Mouse (Mus musculus): ENCODE data around the gene Necab3.

The Necab3 gene

GRCm38 (mm10) chr2:154541630-154542029, 17.1 kb downstream of the Necab3 start:
- no peak for DNase-seq

DNA sequence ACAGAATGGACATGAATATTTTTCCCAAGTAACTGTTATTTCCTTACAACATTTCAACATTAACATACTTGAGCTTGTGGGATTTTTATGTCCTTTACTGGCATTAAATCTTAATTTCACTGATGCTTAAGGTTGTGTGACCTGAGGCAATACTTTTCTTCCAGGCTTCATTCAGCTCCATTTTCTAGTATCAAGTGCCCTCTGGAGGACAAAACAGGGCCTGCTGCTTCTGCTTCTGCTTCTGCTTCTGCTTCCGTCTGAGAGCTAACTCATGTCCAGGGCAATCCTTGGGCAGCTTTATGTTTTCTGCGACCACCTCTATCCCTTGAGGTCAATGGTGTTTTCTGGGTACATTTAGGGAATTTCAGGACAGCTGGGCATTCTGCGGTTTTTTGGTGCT, 19.0 kb downstream of the Necab3 start:
- DNase-seq = peak; percentile 68 to 72

DNA sequence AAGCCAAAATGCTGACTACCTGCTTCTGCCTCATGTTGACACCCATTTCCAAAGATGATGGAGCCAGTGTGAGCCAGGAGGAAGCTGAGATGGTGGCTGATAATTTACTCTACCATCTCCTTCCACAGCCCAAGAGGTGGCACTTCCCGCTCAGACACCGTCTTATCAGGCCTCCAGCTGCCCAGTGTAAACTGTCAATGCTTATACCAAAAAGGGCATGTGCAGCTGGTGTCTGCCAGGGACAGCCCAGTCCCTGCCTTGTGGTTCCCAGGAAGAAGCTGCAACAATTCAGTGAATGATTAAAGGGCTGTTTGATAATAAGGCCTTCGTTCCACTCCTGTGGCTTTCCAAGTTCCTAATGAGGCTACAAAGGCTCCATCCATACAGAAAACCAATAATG, 20.0 kb downstream of the Necab3 start:
- DNase-seq = no peak

DNA sequence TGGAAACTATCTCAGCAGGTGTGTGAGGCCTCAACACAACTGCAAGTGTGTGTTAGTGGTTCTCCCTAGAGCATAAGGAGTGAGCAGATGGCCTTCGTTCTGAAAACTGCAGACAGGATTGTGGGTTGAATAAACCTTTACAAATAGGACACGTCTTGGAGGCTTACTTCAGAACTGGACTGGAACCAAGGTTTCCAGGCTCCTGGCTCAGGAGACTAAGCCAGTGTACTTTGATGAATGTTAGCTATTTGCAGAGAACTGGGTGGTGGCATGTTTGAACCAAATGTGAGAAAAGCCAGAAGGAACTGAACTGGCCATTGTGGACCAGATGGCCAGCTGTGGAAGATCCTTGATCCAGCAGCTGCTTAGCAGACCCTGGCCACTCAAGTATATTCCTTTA, 20.4 kb downstream of the Necab3 start:
- DNase-seq = no peak

DNA sequence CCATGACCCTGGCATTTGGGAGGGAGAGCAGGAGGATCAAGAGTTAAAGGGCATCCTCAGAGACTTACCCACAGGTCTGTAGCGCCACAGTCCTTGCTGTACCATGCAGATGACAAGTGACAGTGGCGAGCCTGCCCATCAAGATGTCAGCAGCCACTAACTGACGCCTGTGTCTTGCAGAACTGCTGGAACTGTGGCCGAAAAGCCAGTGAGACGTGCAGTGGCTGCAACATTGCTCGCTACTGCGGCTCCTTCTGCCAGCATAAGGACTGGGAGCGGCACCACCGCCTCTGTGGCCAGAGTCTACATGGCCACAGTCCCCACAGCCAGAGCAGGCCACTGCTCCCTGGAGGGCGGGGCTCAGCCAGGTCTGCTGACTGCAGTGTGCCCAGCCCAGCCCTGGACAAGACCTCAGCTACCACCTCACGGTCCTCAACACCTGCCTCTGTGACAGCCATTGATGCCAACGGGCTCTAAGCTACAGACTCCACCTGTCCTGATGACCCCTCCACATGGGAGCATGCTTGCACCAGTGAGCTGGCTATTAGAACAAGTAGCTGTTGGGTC, 23.9 kb downstream of the Necab3 start:
- no peak for DNase-seq

DNA sequence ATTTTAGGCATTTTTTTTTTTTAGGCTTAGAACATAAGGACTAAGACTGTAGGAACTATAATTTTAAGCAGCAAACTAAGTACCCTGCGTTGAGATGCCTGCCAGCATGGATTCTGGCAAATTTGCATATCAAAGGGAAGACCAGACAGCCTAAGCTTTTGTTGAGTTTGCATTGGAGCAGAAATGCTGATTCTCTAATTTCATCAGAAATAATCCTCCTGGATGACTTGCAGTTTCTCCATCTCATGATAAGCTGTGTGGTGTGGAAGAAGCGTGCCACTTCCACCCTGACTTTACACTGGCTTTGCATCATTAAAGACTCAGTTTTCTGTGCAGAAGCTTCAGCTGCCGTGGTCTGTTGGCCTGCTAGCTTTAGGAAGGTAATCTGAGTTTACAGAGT, 25.8 kb downstream of the Necab3 start:
- no peak for DNase-seq

DNA sequence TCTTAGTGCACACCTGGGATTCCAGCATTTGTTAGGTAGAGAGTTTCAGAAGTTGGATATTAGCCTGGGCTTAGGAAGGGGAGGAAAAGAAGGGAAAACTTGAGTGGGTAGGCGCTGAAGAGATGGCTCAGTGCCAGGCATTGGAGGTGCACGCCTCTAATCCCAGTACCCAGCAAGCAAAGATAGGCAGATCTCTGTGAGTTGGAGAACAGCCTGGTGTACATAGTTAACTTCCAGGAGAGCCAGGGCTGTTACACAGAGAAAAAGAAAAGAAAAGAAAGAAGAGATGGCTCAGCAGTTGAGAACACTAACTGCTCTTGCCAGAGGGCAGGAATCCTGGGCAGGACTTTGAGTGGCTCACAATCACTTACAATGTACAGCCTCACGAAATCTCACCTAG, 32.2 kb downstream of the Necab3 start:
- DNase-seq = no peak

DNA sequence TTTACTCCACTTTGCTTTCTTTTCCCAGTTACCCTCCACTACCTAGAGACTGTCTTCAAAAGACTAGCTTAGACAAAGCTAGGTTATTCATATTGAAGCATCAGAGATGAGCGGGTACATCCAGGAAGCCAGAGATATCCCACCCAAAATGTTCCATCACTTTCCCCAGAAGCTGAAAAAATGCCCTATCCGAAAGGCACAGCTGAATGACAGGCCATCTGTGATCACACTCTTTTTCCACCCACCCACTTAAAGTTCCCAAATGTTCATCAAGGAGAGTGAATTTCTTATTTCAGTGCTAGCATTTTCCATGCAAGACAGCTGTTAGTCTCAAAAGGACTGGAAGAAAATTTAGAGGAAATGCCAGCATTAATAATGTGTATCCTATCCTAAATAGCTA, 33.4 kb downstream of the Necab3 start:
- DNase-seq = no peak

DNA sequence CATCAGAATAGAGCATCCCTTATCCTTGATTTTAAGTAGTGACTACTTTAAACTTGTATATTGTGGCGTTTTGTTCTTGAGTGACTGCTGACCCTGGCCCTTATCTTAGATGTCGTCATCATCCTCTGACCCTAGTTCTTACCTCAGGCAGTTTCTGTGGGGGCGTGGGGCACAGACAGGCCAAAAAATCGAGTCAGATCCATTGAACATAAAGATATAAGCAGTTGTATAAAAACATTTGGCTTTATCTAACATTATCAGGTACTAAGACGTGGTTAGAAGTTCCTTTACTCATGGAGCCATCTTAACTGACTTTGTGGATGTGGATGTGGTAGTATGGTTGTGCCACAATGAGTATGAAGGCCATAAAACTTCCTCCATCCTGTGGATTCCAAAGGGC, 36.4 kb downstream of the Necab3 start:
- no peak for DNase-seq

DNA sequence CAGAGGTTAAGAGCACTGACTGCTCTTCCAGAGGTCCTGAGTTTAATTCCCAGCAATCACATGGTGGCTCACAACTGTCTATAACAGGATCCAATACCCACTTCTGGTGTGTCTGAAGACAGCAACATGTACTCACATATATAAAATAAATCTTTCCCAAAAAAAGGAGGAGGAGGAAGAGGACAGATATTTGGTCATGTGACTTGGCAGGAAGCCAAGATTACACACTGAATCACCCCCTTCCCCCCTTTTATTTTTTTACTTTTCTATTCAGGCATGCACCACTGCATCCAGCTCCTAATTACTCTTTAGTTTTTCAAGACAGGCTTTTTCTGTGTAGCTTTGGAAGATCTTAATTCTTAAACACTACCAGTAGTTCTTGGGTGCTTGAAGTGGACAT, 37.2 kb downstream of the Necab3 start:
- no peak for DNase-seq

GRCm38 (mm10) chr2:154517424-154517823, 41.3 kb downstream of the Necab3 start:
- DNase-seq = no peak

GRCm38 (mm10) chr2:154516944-154517343, 41.7 kb downstream of the Necab3 start:
- DNase-seq = no peak

- DNase-seq = no peak
These were observed 48.5 kb downstream of the Necab3 start for GRCm38 (mm10) chr2:154510141-154510540.

DNA sequence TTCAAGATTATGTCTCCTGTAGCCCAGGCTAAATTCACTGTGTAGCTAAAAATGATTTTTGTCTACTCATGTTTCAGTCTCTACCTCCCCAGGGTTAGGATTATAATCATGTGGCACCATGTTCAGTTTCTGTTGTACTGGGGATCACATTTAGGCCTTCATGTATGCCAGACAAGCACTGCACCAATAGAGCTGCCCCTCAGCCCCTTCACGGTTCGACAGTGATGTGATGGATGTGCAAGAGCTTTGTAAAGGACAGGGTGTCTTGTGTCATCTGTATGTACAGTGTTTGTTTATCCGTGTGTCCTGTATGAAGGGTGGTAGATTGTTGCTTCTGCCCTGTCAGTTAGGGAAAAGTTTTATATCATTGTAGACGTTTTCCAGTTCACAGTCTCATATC, 50.2 kb downstream of the Necab3 start:
- DNase-seq = no peak

GRCm38 (mm10) chr2:154507566-154508283, 51.0 kb downstream of the Necab3 start:
- DNase-seq = peak; percentile 19 to 41

GRCm38 (mm10) chr2:154507076-154507475, 51.6 kb downstream of the Necab3 start:
- DNase-seq = no peak

- DNase-seq = no peak
These were observed 57.9 kb downstream of the Necab3 start for GRCm38 (mm10) chr2:154500758-154501157.

- DNase-seq = no peak
These were observed 58.9 kb downstream of the Necab3 start for GRCm38 (mm10) chr2:154499717-154500247.

GRCm38 (mm10) chr2:154498571-154498970, 60.1 kb downstream of the Necab3 start:
- no peak for DNase-seq

DNA sequence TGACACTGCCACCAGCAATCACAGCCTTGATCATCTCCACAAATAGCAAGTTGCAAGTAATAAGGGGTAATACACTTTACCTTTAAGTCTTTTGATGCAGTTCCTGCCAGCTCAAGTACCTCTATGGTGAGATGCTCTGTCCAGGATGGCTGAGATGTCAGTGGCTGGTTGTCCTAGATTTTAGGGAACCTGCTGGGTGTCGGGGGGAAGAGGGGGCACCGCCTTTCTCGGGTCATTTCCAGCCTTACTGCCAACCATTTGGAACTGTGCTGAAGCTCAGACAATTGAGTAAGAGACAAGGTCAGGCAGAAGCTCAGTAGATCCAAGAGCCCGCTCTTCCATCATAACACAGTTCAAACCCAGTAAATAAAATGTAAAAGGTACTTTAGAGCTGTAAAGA, 63.7 kb downstream of the Necab3 start:
- no peak for DNase-seq
